Mouse (Mus musculus): ENCODE results near the gene Myh9.

GRCm38 (mm10) chr15:77748414-77748813, 93.6 kb downstream of the Myh9 start:
- TF ChIP-seq HCFC1 (IDR thresholded peaks at IDR 0.05; ENCODE audit: borderline replicate concordance, insufficient read depth, low read length) (no peak), ZNF384 (IDR thresholded peaks at IDR 0.05; ENCODE audit: low read depth, low read length) (no peak)

All from ES-E14 (cell line).